Mouse (Mus musculus): ENCODE measurements at regions not wholly inside any gene's neighbourhood (a gene's known extent, or its start where the extent isn't known, plus 50 kb on each side); places are given as distances from the start of the nearest gene placed in this dataset.

- DNase-seq (ENCODE audit: extremely low spot score, low spot score), result no peak
Observed at GRCm38 (mm10) chr17:45828284-45828824, 94.7 kb upstream of the 1600014C23Rik start.

- no peak for DNase-seq (ENCODE audit: extremely low spot score, low spot score)
Observed at GRCm38 (mm10) chr17:45824977-45825376, 91.3 kb upstream of the 1600014C23Rik start.

DNA sequence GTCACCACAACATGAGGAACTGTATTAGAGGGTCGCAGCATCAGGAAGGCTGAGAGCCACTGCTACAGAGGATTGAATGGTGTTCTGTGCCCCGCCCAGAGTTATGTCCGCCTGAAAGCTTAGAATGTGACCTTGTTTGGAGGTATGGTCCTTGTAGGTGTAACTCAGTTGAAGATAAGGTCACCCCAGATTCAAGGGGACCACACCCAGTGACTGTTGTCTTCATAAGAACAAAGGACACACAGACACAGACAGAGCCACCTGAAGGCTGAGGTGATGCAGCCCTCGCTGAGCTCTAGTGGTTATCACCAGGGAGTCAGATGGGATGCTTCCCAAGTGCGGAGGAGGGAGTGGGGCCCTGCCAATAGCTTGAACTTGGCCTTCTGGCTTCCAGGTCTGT is 89.9 kb upstream of the 1600014C23Rik start:
- DNase-seq (ENCODE audit: extremely low spot score, low spot score), result no peak

- no peak for DNase-seq (ENCODE audit: extremely low spot score, low spot score)
Observed at GRCm38 (mm10) chr17:45822427-45822826, 88.8 kb upstream of the 1600014C23Rik start.

DNA sequence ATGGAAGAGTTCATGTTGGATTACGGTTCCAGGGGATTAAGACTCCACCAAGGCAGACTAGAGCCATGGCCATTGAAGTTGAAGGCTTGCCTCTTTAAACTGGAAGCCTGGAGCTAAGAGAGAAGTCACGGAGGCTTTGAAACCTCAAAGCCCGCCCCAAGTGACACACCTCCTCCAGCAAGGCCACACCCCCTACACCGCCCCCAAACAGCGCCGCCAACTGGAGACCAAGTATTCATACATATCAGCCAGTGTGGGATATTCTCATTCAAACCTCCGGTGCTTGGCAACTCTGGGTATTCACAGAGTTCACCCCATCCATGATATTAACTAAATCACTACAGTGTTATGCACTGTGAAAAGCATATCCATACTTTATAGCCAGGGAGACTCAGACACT is 87.7 kb upstream of the 1600014C23Rik start:
- no peak for DNase-seq (ENCODE audit: extremely low spot score, low spot score)

GRCm38 (mm10) chr17:45819143-45819542 is 85.5 kb upstream of the 1600014C23Rik start:
- DNase-seq (ENCODE audit: extremely low spot score, low spot score), result no peak

- no peak for DNase-seq (ENCODE audit: extremely low spot score, low spot score)
Observed at GRCm38 (mm10) chr17:45816566-45816965, 82.9 kb upstream of the 1600014C23Rik start.

GRCm38 (mm10) chr17:45815833-45816232 is 82.2 kb upstream of the 1600014C23Rik start:
- DNase-seq (ENCODE audit: extremely low spot score, low spot score), result no peak

DNA sequence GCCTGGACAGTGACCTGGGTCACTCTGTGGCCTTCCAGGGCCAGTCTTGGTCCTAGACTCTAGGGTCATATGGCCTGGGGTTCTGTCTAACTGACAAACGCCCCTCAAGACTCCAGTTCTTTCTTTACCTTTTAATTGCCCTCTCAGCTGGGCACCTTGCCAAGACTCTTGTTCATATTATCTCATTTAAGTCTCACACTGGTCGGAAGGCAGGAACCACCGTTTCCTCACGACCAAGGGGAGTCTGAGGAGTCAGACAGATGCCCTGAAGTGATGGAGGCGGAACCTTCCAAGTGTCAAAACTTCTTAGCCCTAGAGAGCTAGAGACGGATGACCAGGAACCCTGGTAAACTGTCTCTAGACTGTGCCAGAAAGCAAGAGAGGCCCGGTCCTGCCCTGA is 81.7 kb upstream of the 1600014C23Rik start:
- no peak for DNase-seq (ENCODE audit: extremely low spot score, low spot score)

GRCm38 (mm10) chr17:45814586-45814985 is 80.9 kb upstream of the 1600014C23Rik start:
- DNase-seq (ENCODE audit: extremely low spot score, low spot score), result no peak

DNA sequence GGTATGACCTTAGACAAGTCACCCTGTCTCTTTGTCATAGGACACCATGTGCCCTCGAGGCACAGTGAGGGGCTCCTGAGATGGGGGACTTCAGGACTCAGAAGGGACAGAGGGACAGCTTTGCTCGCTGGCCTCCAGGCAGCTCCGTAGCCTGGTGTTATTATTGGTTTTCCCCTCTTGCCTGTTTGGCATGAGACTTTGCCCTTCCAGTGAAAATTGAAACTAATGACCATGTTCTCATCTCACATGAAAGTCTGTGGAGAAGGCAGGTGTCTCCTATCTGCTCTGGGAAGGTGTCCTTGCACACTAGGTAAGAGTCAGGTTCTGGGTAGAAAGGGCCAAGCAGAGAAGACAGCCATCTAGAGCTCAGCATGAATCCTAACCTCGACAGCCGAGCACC is 80.3 kb upstream of the 1600014C23Rik start:
- DNase-seq (ENCODE audit: extremely low spot score, low spot score), result no peak

- no peak for DNase-seq (ENCODE audit: extremely low spot score, low spot score)
Observed at GRCm38 (mm10) chr17:45812289-45812955, 78.8 kb upstream of the 1600014C23Rik start.

DNA sequence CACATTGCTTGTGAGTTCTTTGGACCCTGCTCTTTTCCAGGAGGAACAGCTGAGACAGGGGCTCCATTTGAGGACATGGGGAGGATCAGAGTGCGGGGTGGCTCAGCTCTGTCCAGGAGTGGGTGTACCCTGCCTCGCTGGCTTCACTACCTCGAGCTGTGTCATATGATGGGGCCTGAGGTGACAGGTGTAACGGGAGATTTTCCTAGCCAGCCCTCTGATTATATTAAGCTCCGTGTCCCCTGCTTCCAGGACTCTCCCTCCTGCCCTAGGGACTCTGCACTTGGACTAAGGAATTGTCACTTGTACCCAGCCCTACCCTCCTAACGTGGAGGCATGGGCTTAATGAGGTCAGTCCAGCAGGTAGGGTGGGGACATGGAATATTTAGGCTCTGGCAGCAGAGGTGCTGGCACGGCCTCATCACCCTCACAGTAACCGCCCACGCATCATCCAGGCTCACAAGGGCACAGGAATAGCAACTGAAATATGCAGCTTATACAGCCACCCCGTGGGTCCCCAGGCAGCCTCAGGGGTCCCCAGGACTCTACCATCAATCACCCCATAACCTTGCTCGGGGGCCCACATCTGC is 78.1 kb upstream of the 1600014C23Rik start:
- no peak for DNase-seq (ENCODE audit: extremely low spot score, low spot score)

GRCm38 (mm10) chr17:45809728-45810127 is 76.1 kb upstream of the 1600014C23Rik start:
- no peak for DNase-seq (ENCODE audit: extremely low spot score, low spot score)

DNA sequence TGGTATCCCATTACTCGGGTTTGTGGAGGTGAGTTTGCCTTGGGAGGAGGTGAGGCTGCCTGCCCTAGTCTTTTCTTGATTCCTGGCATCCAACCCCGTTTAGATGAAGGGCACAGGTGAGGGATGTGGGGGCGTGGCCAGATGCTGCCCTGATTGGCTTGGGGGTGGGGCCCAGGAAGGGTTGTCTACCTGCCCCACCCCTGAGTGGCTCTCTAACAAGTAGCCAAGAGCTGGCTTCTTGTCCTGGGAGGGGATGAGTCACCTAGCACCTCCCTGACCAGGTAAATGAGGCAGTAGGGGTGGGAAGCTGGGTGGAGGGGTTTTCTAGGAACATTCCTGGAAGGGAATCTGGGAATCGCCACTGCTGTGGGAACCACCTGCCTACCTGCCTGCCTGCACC is 74.7 kb upstream of the 1600014C23Rik start:
- DNase-seq (ENCODE audit: extremely low spot score, low spot score), result no peak

GRCm38 (mm10) chr17:45807452-45807851 is 73.8 kb upstream of the 1600014C23Rik start:
- no peak for DNase-seq (ENCODE audit: extremely low spot score, low spot score)

DNA sequence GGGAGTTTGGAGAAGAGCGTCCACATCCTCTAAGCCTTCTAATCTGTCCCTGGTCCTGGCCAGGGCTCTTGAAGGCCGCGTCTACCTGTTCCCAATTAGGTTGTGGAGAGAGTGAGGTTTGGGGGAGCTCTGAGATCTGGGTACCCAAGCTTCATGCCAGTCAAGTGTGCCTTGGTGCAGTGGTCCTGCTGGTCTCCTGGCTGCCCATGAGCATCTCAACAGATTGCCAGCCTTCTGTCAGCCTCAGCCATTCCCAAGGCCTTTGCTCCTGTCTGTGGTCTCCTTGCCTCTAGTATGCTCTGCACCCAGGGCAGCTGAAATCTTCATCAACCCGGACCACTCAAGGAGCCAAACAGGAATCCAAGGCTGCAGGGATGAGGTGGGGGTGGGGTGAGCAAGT is 73.2 kb upstream of the 1600014C23Rik start:
- DNase-seq (ENCODE audit: extremely low spot score, low spot score), result no peak

- no peak for DNase-seq (ENCODE audit: extremely low spot score, low spot score)
Observed at GRCm38 (mm10) chr17:45806430-45806829, 72.8 kb upstream of the 1600014C23Rik start.

GRCm38 (mm10) chr17:45805471-45806082 is 71.9 kb upstream of the 1600014C23Rik start:
- DNase-seq (ENCODE audit: extremely low spot score, low spot score), result no peak

DNA sequence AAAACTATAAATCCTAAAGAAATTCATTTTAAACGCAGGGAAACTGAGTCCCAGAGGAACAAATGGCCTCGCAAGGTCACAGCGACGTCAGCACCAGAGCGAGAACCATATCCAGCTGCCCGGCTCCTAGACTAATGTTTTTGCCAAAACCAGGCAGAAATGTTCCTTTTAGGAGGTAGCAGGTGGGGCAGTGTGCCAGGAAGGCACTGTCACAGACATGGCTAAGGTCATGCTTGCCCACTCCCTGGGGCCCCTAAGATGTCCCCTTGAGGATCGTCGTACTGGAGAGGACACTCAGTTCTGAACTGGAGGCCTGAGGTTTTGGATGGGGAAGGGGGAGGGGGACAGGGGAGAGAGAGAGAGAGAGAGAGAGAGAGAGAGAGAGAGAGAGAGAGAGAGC is 69.7 kb upstream of the 1600014C23Rik start:
- DNase-seq (ENCODE audit: extremely low spot score, low spot score), result no peak

DNA sequence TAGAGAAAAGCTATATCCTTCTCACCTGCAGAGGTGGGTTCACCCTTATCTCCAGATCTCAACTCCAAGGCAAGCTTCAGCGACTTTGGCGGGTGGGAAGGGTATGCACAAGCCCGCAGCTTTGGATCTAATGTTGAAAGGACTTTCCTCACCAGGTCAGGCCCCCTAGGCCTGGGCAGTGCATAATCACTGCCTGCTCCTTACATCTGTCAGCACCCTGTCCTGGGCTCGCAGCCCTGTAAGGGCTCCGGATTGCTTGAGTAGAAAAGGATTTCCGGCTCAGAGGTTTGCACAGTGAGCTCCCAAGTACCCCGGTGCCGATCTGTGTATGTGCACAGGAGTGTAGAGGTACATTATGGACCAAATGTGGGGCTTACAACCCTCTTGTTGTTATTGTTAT is 68.8 kb upstream of the 1600014C23Rik start:
- no peak for DNase-seq (ENCODE audit: extremely low spot score, low spot score)

DNA sequence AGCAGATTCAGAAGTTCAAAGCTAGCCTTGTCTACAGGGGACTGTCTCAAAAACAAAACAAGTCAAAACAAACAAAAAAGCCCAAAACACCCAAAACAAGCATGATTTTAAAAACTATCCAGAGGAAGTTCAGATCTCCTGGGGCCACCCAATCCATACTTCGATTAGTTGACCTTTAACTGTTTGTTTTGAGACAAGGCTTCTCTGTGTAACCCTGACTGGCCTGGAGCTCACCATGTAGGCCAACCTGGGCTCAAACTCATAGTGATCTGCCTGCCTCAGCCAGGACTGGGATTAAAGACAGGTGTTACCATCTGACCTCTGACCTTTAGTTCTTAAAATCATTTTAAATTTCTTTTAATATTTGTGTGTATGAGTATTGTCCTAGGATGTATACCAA is 66.1 kb upstream of the 1600014C23Rik start:
- no peak for DNase-seq (ENCODE audit: extremely low spot score, low spot score)

GRCm38 (mm10) chr17:45798996-45799395 is 65.4 kb upstream of the 1600014C23Rik start:
- no peak for DNase-seq (ENCODE audit: extremely low spot score, low spot score)

Data from neural tube, embryonic 10.5 days (tissue).